Mouse (Mus musculus): Measurements from ENCODE around the gene Slc12a7.

- TF ChIP-seq CTCF (conservative IDR thresholded peaks at IDR 0.05; ENCODE audit: insufficient read depth, insufficient read length, low read depth, low read length) (no peak), POLR2A (IDR thresholded peaks at IDR 0.05; ENCODE audit: low read depth, low read length) (no peak)
These were observed 24.0 kb downstream of the Slc12a7 start for GRCm38 (mm10) chr13:73756916-73757315.
